Mouse (Mus musculus) embryonic fibroblast, embryonic 13.5 days (primary cell): ENCODE results near the gene Hist1h2bj.

Source experiments
- CTCF ChIP-seq: IDR thresholded peaks from 2 replicates; pipeline ENCODE4 v1.5.1; 2011; ENCODE audit warnings: mild to moderate bottlenecking, control low read depth, low read length, moderate library complexity, borderline replicate concordance; ENCODE audit not compliant: insufficient read depth
- POLR2A ChIP-seq: IDR thresholded peaks from 2 replicates; pipeline ENCODE4 v1.6.1; 2011; ENCODE audit warnings: low read depth, mild to moderate bottlenecking, control low read depth, low read length, moderate library complexity

- TF ChIP-seq CTCF = no peak
- no peak for TF ChIP-seq POLR2A
These were observed 5.6 kb upstream of the Hist1h2bj start for GRCm38 (mm10) chr13:22037415-22037814.
